Mouse (Mus musculus) brain, embryonic 14.5 days (tissue): ENCODE results near the gene Smg1.

ENCODE experiments used
- CTCF ChIP-seq: fragments of 200-500 bp; IDR thresholded peaks from 2 replicates; pipeline ENCODE4 v1.5.1; 2012; ENCODE audit warnings: inconsistent platforms, mild to moderate bottlenecking, moderate library complexity, borderline replicate concordance; ENCODE audit not compliant: insufficient read depth, insufficient read length; ENCODE audit errors: extremely low read depth
- POLR2A ChIP-seq: fragments of 200-500 bp; IDR thresholded peaks from 2 replicates; pipeline ENCODE4 v1.6.1; 2012; ENCODE audit warnings: mild to moderate bottlenecking, inconsistent platforms, borderline replicate concordance; ENCODE audit not compliant: poor library complexity, insufficient read depth, insufficient read length, severe bottlenecking; ENCODE audit errors: extremely low read depth

- TF ChIP-seq CTCF (no peak), POLR2A (no peak)
These were observed 3.5 kb downstream of the Smg1 start for GRCm38 (mm10) chr7:118239996-118240395.
